Mouse (Mus musculus): ENCODE results near the gene Tmem89. TPM values are rescaled to one million over a fixed set of nuclear protein-coding genes. Genes with fewer than 3 reads are reported as not detected.

Gene Tmem89
- polyA plus RNA-seq, 1 experiment from 2014 or later, result 0.78 TPM

Other genes with a start within 250 kb of the Tmem89 start
- gene Prkar2a, start 225.3 kb upstream of the Tmem89 start, polyA plus RNA-seq (2015; fragmentation: Nextera tagmentation; extraction: Ambion mirVana), result 13.1 and 14.8 TPM in 2 replicates
- gene Ip6k2, start 130.8 kb upstream of the Tmem89 start, polyA plus RNA-seq (2015; fragmentation: Nextera tagmentation; extraction: Ambion mirVana), result 62.1 and 68.1 TPM in 2 replicates
- 13.2 and 15.4 TPM in 2 replicates for gene Nckipsd, start 106.3 kb upstream of the Tmem89 start, polyA plus RNA-seq (2015; fragmentation: Nextera tagmentation; extraction: Ambion mirVana)
- 0.11 and 0.14 TPM in 2 replicates for gene Celsr3, start 88.3 kb upstream of the Tmem89 start, polyA plus RNA-seq (2015; fragmentation: Nextera tagmentation; extraction: Ambion mirVana)
- 10.0 and 11.2 TPM in 2 replicates for gene Slc26a6, start 61.3 kb upstream of the Tmem89 start, polyA plus RNA-seq (2015; fragmentation: Nextera tagmentation; extraction: Ambion mirVana)
- gene Uqcrc1, start 22.0 kb downstream of the Tmem89 start, polyA plus RNA-seq (2015; fragmentation: Nextera tagmentation; extraction: Ambion mirVana), result 397 and 421 TPM in 2 replicates
- gene Col7a1, start 39.0 kb downstream of the Tmem89 start, polyA plus RNA-seq (2015; fragmentation: Nextera tagmentation; extraction: Ambion mirVana), result 1.3 and 1.5 TPM in 2 replicates
- gene Ucn2, start 71.4 kb downstream of the Tmem89 start, polyA plus RNA-seq (2015; fragmentation: Nextera tagmentation; extraction: Ambion mirVana), result not detected in 2 replicates
- 11.9 and 13.0 TPM in 2 replicates for gene Pfkfb4, start 77.2 kb downstream of the Tmem89 start, polyA plus RNA-seq (2015; fragmentation: Nextera tagmentation; extraction: Ambion mirVana)
- gene Shisa5, start 123.9 kb downstream of the Tmem89 start, polyA plus RNA-seq (2015; fragmentation: Nextera tagmentation; extraction: Ambion mirVana), result 120 and 126 TPM in 2 replicates
- gene Trex1, start 145.1 kb downstream of the Tmem89 start, polyA plus RNA-seq (2015; fragmentation: Nextera tagmentation; extraction: Ambion mirVana), result 12.1 and 13.2 TPM in 2 replicates
- 22.8 and 24.7 TPM in 2 replicates for gene Atrip, start 159.5 kb downstream of the Tmem89 start, polyA plus RNA-seq (2015; fragmentation: Nextera tagmentation; extraction: Ambion mirVana)
- gene Ccdc51, start 167.9 kb downstream of the Tmem89 start, polyA plus RNA-seq (2015; fragmentation: Nextera tagmentation; extraction: Ambion mirVana), result 11.2 and 13.1 TPM in 2 replicates
- 524 and 545 TPM in 2 replicates for gene Tma7, start 168.0 kb downstream of the Tmem89 start, polyA plus RNA-seq (2015; fragmentation: Nextera tagmentation; extraction: Ambion mirVana)
- gene Plxnb1, start 180.8 kb downstream of the Tmem89 start, polyA plus RNA-seq (2015; fragmentation: Nextera tagmentation; extraction: Ambion mirVana), result 17.4 and 18.6 TPM in 2 replicates
- gene Fbxw21, start 247.4 kb downstream of the Tmem89 start, polyA plus RNA-seq (2015; fragmentation: Nextera tagmentation; extraction: Ambion mirVana), result not detected in 2 replicates